Mouse (Mus musculus): ENCODE measurements around the gene Cnst.

- TF ChIP-seq EP300 (IDR thresholded peaks at IDR 0.05; ENCODE audit: low read depth): no peak
- TF ChIP-seq CTCF (IDR thresholded peaks at IDR 0.05; ENCODE audit: low read depth): no peak
These were observed 42.1 kb downstream of the Cnst start for GRCm38 (mm10) chr1:179588230-179588629.

Measured in liver, embryonic 14.5 days (tissue).